Mouse (Mus musculus) MEL (cell line): Measurements from ENCODE around the gene Neo1.

Experiments
- CTCF ChIP-seq, 3 experiments: IDR thresholded peaks in 2 of 3; conservative IDR thresholded peaks in 1 of 3; 2 replicates each; pipeline ENCODE4 v1.5.1; 2011 to 2012; ENCODE audit warnings: low read length in 3 of 3, low read depth in 2 of 3, mild to moderate bottlenecking in 2 of 3, improper control_type of control experiment in 1 of 3, inconsistent platforms in 1 of 3, mixed read lengths in 1 of 3, moderate library complexity in 1 of 3; ENCODE audit not compliant: control insufficient read depth in 1 of 3, insufficient read depth in 1 of 3, poor library complexity in 1 of 3, severe bottlenecking in 1 of 3
- ELF1 ChIP-seq: IDR thresholded peaks from 2 replicates; pipeline ENCODE4 v1.6.1; 2014; ENCODE audit warnings: low read depth, mild to moderate bottlenecking, inconsistent platforms, low read length, improper control_type of control experiment, moderate library complexity
- ETS1 ChIP-seq: IDR thresholded peaks from 2 replicates; pipeline ENCODE4 v1.6.1; 2012; ENCODE audit warnings: low read depth, mild to moderate bottlenecking, inconsistent platforms, low read length, improper control_type of control experiment, moderate library complexity
- GABPA ChIP-seq: IDR thresholded peaks from 2 replicates; pipeline ENCODE4 v1.6.1; 2012; ENCODE audit warnings: low read depth, mild to moderate bottlenecking, inconsistent platforms, low read length, improper control_type of control experiment, moderate library complexity
- POLR2A ChIP-seq, 2 experiments: IDR thresholded peaks; 2 replicates each; pipeline ENCODE4 v1.6.1; 2011 to 2012; ENCODE audit warnings: low read length in 2 of 2, mild to moderate bottlenecking in 2 of 2, control low read depth in 1 of 2, improper control_type of control experiment in 1 of 2, low read depth in 1 of 2, moderate library complexity in 1 of 2; ENCODE audit not compliant: control insufficient read depth in 1 of 2, insufficient read depth in 1 of 2, poor library complexity in 1 of 2
- POLR2AphosphoS5 ChIP-seq: IDR thresholded peaks from 2 replicates; pipeline ENCODE4 v1.6.1; 2012; ENCODE audit warnings: low read depth, borderline replicate concordance, mild to moderate bottlenecking, inconsistent platforms, low read length, moderate library complexity, mixed read lengths
- ZNF384 ChIP-seq: IDR thresholded peaks from 2 replicates; pipeline ENCODE4 v1.6.1; 2012; ENCODE audit warnings: low read depth, mild to moderate bottlenecking, inconsistent platforms, low read length, improper control_type of control experiment

GRCm38 (mm10) chr9:58979034-58979433, 57.2 kb downstream of the Neo1 start:
- TF ChIP-seq CTCF (IDR thresholded peaks at IDR 0.05 in 2 of 3, conservative IDR thresholded peaks at IDR 0.05 in 1 of 3; ENCODE audit: control insufficient read depth in 1 of 3, insufficient read depth in 1 of 3, low read depth in 2 of 3, low read length in 3 of 3, poor library complexity in 1 of 3, severe bottlenecking in 1 of 3) (no peak), ZNF384 (no peak), POLR2A (IDR thresholded peaks at IDR 0.05; ENCODE audit: control insufficient read depth in 1 of 2, insufficient read depth in 1 of 2, low read depth in 1 of 2, low read length in 2 of 2, poor library complexity in 1 of 2) (no peak), ETS1 (0 out of 2 replicates have a peak, but pooled peaks have one; percentile 18), ELF1 (no peak), POLR2AphosphoS5 (no peak), GABPA (no peak)
